ENCODE assay signal across 10 mouse cellular contexts in genomic region chr2:170856085-170856484, GRCm38 (mm10).
DNase-seq lines count a peak whose midpoint lies in the region; ATAC-seq lines count a peak whose summit lies in the region.
"Had no signal": no experiment of that assay in that cellular context is flagged by ENCODE, and none has a peak within 500 bp of the region (broad histone marks: within the 10 kb centered on the region; RNA-seq: fewer than 3 reads in every experiment).

No protein-coding gene starts in this region.

- H3K9ac ChIP-seq in midbrain, embryonic 13.5 days (replicated peaks): no peak overlapping the region
- H3K9ac ChIP-seq in midbrain, embryonic 14.5 days (replicated peaks; ENCODE audit: low read length): no peak overlapping the region
- H3K9ac ChIP-seq in hindbrain, embryonic 15.5 days: no peak overlapping the region
- H3K9ac ChIP-seq: embryonic facial prominence, embryonic 13.5 days had no signal

- DNase-seq in cerebellum, postnatal 25 days: peak; percentile 27 to 43
- DNase-seq in cerebellum, adult 9-10 months: no peak
- DNase-seq in midbrain, embryonic 14.5 days: no peak
- DNase-seq in skeletal muscle tissue, adult 2 months (ENCODE audit: low read depth, low spot score): peak; percentile 54
- no peak for DNase-seq in c-Kit-positive CD71-positive TER-119-positive erythroid progenitor cells, embryonic 14.5 days (ENCODE audit: low spot score)
- DNase-seq in urinary bladder, adult 2 months (ENCODE audit: low spot score): no peak
- DNase-seq: B cell, adult 2 months had no signal

- H3K4me3 ChIP-seq in midbrain, embryonic 13.5 days (replicated peaks): no peak overlapping the region
- H3K4me3 ChIP-seq in midbrain, embryonic 14.5 days (replicated peaks; ENCODE audit: low read depth, low read length): no peak overlapping the region
- no peak overlapping the region for H3K4me3 ChIP-seq in hindbrain, embryonic 15.5 days
- H3K4me3 ChIP-seq: embryonic facial prominence, embryonic 13.5 days had no signal

- 0 out of 2 replicates have a peak overlapping the region, but pooled peaks have one; percentile 8 for H3K27ac ChIP-seq in midbrain, embryonic 13.5 days
- H3K27ac ChIP-seq in midbrain, embryonic 14.5 days (replicated peaks; ENCODE audit: low read depth, low read length): no peak overlapping the region
- H3K27ac ChIP-seq in hindbrain, embryonic 15.5 days (replicated peaks): peak overlapping the region; percentile 17; the same call in 1 of the 2 replicates
- H3K27ac ChIP-seq: embryonic facial prominence, embryonic 13.5 days had no signal

- no peak overlapping the region for H3K4me2 ChIP-seq in midbrain, embryonic 13.5 days (replicated peaks)
- no peak overlapping the region for H3K4me2 ChIP-seq in midbrain, embryonic 14.5 days (ENCODE audit: low read length)
- H3K4me2 ChIP-seq in hindbrain, embryonic 15.5 days: no peak overlapping the region
- H3K4me2 ChIP-seq: embryonic facial prominence, embryonic 13.5 days had no signal

- no peaks in the 10 kb centered on the region for H3K36me3 ChIP-seq in midbrain, embryonic 13.5 days
- H3K36me3 ChIP-seq in midbrain, embryonic 14.5 days (ENCODE audit: control insufficient read depth, insufficient read depth, low read length): no peaks in the 10 kb centered on the region
- H3K36me3 ChIP-seq in hindbrain, embryonic 15.5 days: no peaks in the 10 kb centered on the region
- H3K36me3 ChIP-seq: embryonic facial prominence, embryonic 13.5 days had no signal

- H3K9me3 ChIP-seq in midbrain, embryonic 13.5 days: no peaks in the 10 kb centered on the region
- no peaks in the 10 kb centered on the region for H3K9me3 ChIP-seq in midbrain, embryonic 14.5 days (ENCODE audit: control insufficient read depth, low read length)
- no peaks in the 10 kb centered on the region for H3K9me3 ChIP-seq in hindbrain, embryonic 15.5 days
- H3K9me3 ChIP-seq: embryonic facial prominence, embryonic 13.5 days had no signal

- peaks cover 11% of the 10 kb centered on the region for H3K4me1 ChIP-seq in midbrain, embryonic 13.5 days (replicated peaks)
- no peaks in the 10 kb centered on the region for H3K4me1 ChIP-seq in midbrain, embryonic 14.5 days (ENCODE audit: control insufficient read depth, insufficient read depth, low read length)
- H3K4me1 ChIP-seq in hindbrain, embryonic 15.5 days (replicated peaks): peaks cover 8% of the 10 kb centered on the region; the same call in 1 of the 2 replicates

- no peak for ATAC-seq in midbrain, embryonic 13.5 days
- ATAC-seq in midbrain, embryonic 14.5 days (ENCODE audit: low FRiP score, low TSS enrichment): no peak
- peak; percentile 59; the same call in 1 of the 2 replicates for ATAC-seq in hindbrain, embryonic 15.5 days (ENCODE audit: low FRiP score, low read depth)

- H3K27me3 ChIP-seq in midbrain, embryonic 13.5 days: no peaks in the 10 kb centered on the region
- H3K27me3 ChIP-seq in midbrain, embryonic 14.5 days (ENCODE audit: control insufficient read depth, insufficient read depth, low read length): no peaks in the 10 kb centered on the region
- H3K27me3 ChIP-seq in hindbrain, embryonic 15.5 days: no peaks in the 10 kb centered on the region
- H3K27me3 ChIP-seq: embryonic facial prominence, embryonic 13.5 days had no signal

- WGBS in midbrain, embryonic 13.5 days: 86% methylated on average over 5 of the region's 5 CpGs
- WGBS in midbrain, embryonic 14.5 days: 80% methylated on average over 5 of the region's 5 CpGs
- 57% methylated on average over 5 of the region's 5 CpGs for WGBS in hindbrain, embryonic 15.5 days

Comparison
In these comparisons a context has a peak if more than half of its experiments do, and no peak if none do; other contexts are left out.
1. DNase-seq: peak in cerebellum, postnatal 25 days (2 of 2) and skeletal muscle tissue, adult 2 months (single experiment); none in cerebellum, adult 9-10 months (single experiment), midbrain, embryonic 14.5 days (single experiment), c-Kit-positive CD71-positive TER-119-positive erythroid progenitor cells, embryonic 14.5 days (single experiment) and urinary bladder, adult 2 months (single experiment).